8 mouse cellular contexts compared by ENCODE assay signal in genomic region chr2:32881054-32881453, GRCm38 (mm10). TPM values are rescaled to one million over a fixed set of nuclear protein-coding genes. Genes with fewer than 3 reads are reported as not detected.
DNase-seq lines count a peak whose midpoint lies in the region; ATAC-seq and TF ChIP-seq lines count a peak whose summit lies in the region.

No protein-coding gene starts in this region.

- ATAC-seq in kidney, embryonic 16.5 days (ENCODE audit: low FRiP score, low TSS enrichment) = no peak
- no peak for ATAC-seq in hindbrain, embryonic 16.5 days
- ATAC-seq in midbrain, postnatal 0 days (ENCODE audit: low FRiP score) = no peak

- peak overlapping the region; percentile 88 for H3K27ac ChIP-seq in kidney, embryonic 16.5 days (ENCODE audit: low read length)
- H3K27ac ChIP-seq in brown adipose tissue, adult 24 weeks (replicated peaks; ENCODE audit: low read depth, low read length) = peak overlapping the region; percentile 90
- H3K27ac ChIP-seq in hindbrain, embryonic 16.5 days (ENCODE audit: low read depth, low read length) = peak overlapping the region; percentile 36
- peak overlapping the region; percentile 38; the same call in 1 of the 2 replicates for H3K27ac ChIP-seq in midbrain, postnatal 0 days (ENCODE audit: low read depth, low read length)

- DNase-seq in kidney, adult 11 months = no peak
- no peak for DNase-seq in midbrain, postnatal 0 days (ENCODE audit: low spot score)
- DNase-seq in left cerebral cortex, adult 11 months (ENCODE audit: low spot score) = no peak
- no peak for DNase-seq in ovary, postnatal 10 days (ENCODE audit: low spot score)
- no peak for DNase-seq in cerebellum, postnatal 36 days

- no peak overlapping the region for H3K4me3 ChIP-seq in kidney, embryonic 16.5 days (ENCODE audit: low read length)
- no peak overlapping the region for H3K4me3 ChIP-seq in brown adipose tissue, adult 24 weeks (ENCODE audit: insufficient read depth, low read depth, low read length)
- no peak overlapping the region for H3K4me3 ChIP-seq in hindbrain, embryonic 16.5 days (ENCODE audit: low read length)
- H3K4me3 ChIP-seq in midbrain, postnatal 0 days (ENCODE audit: low read depth, low read length) = no peak overlapping the region

- H3K4me1 ChIP-seq in kidney, embryonic 16.5 days (ENCODE audit: insufficient read depth, low read length) = peaks cover 82% of the 10 kb centered on the region
- H3K4me1 ChIP-seq in brown adipose tissue, adult 24 weeks (ENCODE audit: control insufficient read depth, insufficient read depth, insufficient read length, low read length) = peaks cover 24% of the 10 kb centered on the region
- H3K4me1 ChIP-seq in hindbrain, embryonic 16.5 days (ENCODE audit: control insufficient read depth, insufficient read depth, low read depth, low read length) = peaks cover 43% of the 10 kb centered on the region
- peaks cover 27% of the 10 kb centered on the region for H3K4me1 ChIP-seq in midbrain, postnatal 0 days (ENCODE audit: insufficient read depth, low read length)

- peak overlapping the region; percentile 12; the same call in 1 of the 2 replicates for H3K4me2 ChIP-seq in kidney, embryonic 16.5 days (replicated peaks; ENCODE audit: low read depth, low read length)
- H3K4me2 ChIP-seq in hindbrain, embryonic 16.5 days (ENCODE audit: low read length) = no peak overlapping the region
- peak overlapping the region; percentile 4; the same call in 1 of the 2 replicates for H3K4me2 ChIP-seq in midbrain, postnatal 0 days (ENCODE audit: low read depth, low read length, poor library complexity, severe bottlenecking)

- H3K27me3 ChIP-seq in kidney, embryonic 16.5 days (ENCODE audit: insufficient read depth, low read length) = no peaks in the 10 kb centered on the region
- H3K27me3 ChIP-seq in hindbrain, embryonic 16.5 days (replicated peaks; ENCODE audit: control insufficient read depth, insufficient read depth, low read length) = no peaks in the 10 kb centered on the region
- H3K27me3 ChIP-seq in midbrain, postnatal 0 days (ENCODE audit: insufficient read depth, low read length) = no peaks in the 10 kb centered on the region

- 21% methylated on average over 6 of the region's 6 CpGs for WGBS in kidney, embryonic 16.5 days
- 35% methylated on average over 6 of the region's 6 CpGs for WGBS in hindbrain, embryonic 16.5 days
- WGBS in midbrain, postnatal 0 days = 37% methylated on average over 6 of the region's 6 CpGs

- H3K9me3 ChIP-seq in kidney, embryonic 16.5 days (ENCODE audit: low read length) = no peaks in the 10 kb centered on the region
- H3K9me3 ChIP-seq in hindbrain, embryonic 16.5 days (ENCODE audit: control insufficient read depth, low read length) = no peaks in the 10 kb centered on the region
- H3K9me3 ChIP-seq in midbrain, postnatal 0 days (ENCODE audit: low read length) = no peaks in the 10 kb centered on the region

- TF ChIP-seq CTCF in midbrain, postnatal 0 days (IDR thresholded peaks at IDR 0.05) = no peak

- peak overlapping the region; percentile 44 for H3K9ac ChIP-seq in kidney, embryonic 16.5 days (replicated peaks; ENCODE audit: low read length)
- 0 out of 2 replicates have a peak overlapping the region, but pooled peaks have one; percentile 10 for H3K9ac ChIP-seq in hindbrain, embryonic 16.5 days (ENCODE audit: low read depth, low read length)
- peak overlapping the region; percentile 36; the same call in 1 of the 2 replicates for H3K9ac ChIP-seq in midbrain, postnatal 0 days (replicated peaks; ENCODE audit: low read length, poor library complexity, severe bottlenecking)

- H3K36me3 ChIP-seq in kidney, embryonic 16.5 days (ENCODE audit: insufficient read depth, low read length) = no peaks in the 10 kb centered on the region
- no peaks in the 10 kb centered on the region for H3K36me3 ChIP-seq in hindbrain, embryonic 16.5 days (ENCODE audit: control insufficient read depth, insufficient read depth, low read length)
- no peaks in the 10 kb centered on the region for H3K36me3 ChIP-seq in midbrain, postnatal 0 days (ENCODE audit: insufficient read depth, low read length)

RNA-seq across cellular contexts. Expression of gene Fam129b, which starts 5.1 kb away (rescaled TPM):
- polyA plus RNA-seq in kidney, embryonic 16.5 days (2015; fragmentation: Nextera tagmentation; extraction: Ambion mirVana) = 54.4 and 56.2 TPM in 2 replicates
- polyA plus RNA-seq in brown adipose tissue, adult 24 weeks (2012; ENCODE audit: insufficient read depth, insufficient read length, missing spikeins) = 4.9 and 5.9 TPM in 2 replicates
- 31.7 and 37.0 TPM in 2 replicates for polyA plus RNA-seq in hindbrain, embryonic 16.5 days (2015; fragmentation: Nextera tagmentation; extraction: Ambion mirVana)
- 39.5 and 40.9 TPM in 2 replicates for total RNA-seq in midbrain, postnatal 0 days (2014; rRNA removed)
- polyA plus RNA-seq in midbrain, postnatal 0 days (2015; fragmentation: Nextera tagmentation; extraction: Ambion mirVana) = 17.7 and 18.1 TPM in 2 replicates

RNA-seq across cellular contexts. Expression of gene Stxbp1, which starts 34.0 kb away (rescaled TPM):
- polyA plus RNA-seq in kidney, embryonic 16.5 days (2015; fragmentation: Nextera tagmentation; extraction: Ambion mirVana) = 19.6 and 22.3 TPM in 2 replicates
- 2.8 and 4.0 TPM in 2 replicates for polyA plus RNA-seq in brown adipose tissue, adult 24 weeks (2012; ENCODE audit: insufficient read depth, insufficient read length, missing spikeins)
- polyA plus RNA-seq in hindbrain, embryonic 16.5 days (2015; fragmentation: Nextera tagmentation; extraction: Ambion mirVana) = 357 and 362 TPM in 2 replicates
- total RNA-seq in midbrain, postnatal 0 days (2014; rRNA removed) = 185 and 264 TPM in 2 replicates
- 424 and 430 TPM in 2 replicates for polyA plus RNA-seq in midbrain, postnatal 0 days (2015; fragmentation: Nextera tagmentation; extraction: Ambion mirVana)

Comparison
In these comparisons a context has a peak if more than half of its experiments do, and no peak if none do; other contexts are left out.
1. H3K27ac ChIP-seq: peak in every context shown above with its lines; median percentile 90 in brown adipose tissue, adult 24 weeks; 88 in kidney, embryonic 16.5 days; 38 in midbrain, postnatal 0 days; 36 in hindbrain, embryonic 16.5 days.
2. RNA of gene Stxbp1, which starts 34.0 kb away (polyA plus RNA-seq): 424 to 430 TPM in midbrain, postnatal 0 days and 357 to 362 TPM in hindbrain, embryonic 16.5 days; 19.6 to 22.3 TPM in kidney, embryonic 16.5 days and 2.8 to 4.0 TPM in brown adipose tissue, adult 24 weeks; every median in the first group is over 10 times any median in the second.
3. Peak in every context shown above with its lines, with median percentiles within 50 percentile points of each other: H3K9ac ChIP-seq.